Mouse (Mus musculus): ENCODE measurements around the gene Wipi1.
"Not testable (repeated sequence)": the region's sequence is repeated elsewhere in the genome, so short reads cannot be mapped to it uniquely, and the experiment has no call there.

The Wipi1 gene

DNA sequence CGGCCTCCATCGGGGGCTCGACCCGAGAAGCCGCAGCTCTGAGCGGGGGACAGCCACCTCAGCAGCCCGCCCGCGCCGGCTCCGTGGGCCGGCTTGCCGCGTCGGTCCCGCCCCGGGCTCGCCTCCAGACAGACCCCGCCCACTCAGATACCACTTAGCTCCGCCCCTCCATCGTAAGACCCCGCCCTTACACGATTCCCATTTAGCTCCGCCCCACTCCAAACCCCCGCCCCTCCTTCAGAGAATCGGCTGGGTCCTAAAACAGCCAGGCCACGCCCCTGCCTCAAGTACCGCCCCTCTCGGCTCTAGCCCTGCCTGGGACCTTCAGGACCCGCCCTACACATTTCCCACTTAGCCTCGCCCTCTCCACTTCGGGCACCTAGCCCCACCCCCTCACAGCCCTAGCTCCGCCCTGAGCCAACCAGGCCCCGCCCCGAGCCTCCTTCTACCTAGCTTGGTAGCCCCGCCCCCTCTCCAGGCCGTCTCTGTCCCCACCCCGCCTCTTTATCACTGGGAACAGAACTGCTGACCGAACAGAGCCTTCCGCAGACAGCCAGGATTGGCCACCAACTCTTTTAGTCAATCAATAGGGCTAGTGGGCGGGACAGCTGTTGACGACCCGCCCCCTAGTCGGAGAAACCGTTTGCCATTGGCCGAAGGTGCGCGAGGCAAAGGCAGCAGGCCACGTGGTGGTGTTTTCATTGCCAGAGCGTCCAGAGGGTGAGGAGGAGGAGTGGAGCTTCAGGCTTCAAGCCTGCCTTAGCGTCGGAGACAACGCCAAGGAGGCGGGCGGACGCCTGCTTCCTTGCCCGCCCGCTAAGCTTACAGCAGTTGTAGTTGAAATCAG lies at the start of gene Wipi1:
Gene Wipi1, minus strand, starts transcription at position 665 of the 847 bp plus-strand sequence.
- DNase-seq (ENCODE audit: low read depth, low spot score): peak; percentile 99

DNA sequence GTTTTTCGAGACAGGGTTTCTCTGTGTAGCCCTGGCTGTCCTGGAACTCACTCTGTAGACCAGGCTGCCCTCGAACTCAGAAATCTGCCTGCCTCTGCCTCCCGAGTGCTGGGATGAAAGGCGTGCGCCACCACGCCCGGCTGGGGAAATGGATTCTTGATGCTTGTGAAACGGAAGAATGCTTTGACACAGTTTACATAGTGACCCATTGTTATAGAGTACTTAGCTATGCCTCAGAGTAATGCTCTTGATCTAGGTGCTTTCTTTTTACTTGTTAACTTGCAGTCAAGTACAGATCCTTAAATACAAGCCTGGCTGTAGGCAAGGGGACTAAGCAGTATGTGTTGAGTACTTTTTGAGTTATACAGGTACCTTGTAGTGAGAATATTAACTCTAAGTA lies 48.8 kb upstream of the Wipi1 start:
- not testable (repeated sequence) for DNase-seq (ENCODE audit: low read depth, low spot score)

DNA sequence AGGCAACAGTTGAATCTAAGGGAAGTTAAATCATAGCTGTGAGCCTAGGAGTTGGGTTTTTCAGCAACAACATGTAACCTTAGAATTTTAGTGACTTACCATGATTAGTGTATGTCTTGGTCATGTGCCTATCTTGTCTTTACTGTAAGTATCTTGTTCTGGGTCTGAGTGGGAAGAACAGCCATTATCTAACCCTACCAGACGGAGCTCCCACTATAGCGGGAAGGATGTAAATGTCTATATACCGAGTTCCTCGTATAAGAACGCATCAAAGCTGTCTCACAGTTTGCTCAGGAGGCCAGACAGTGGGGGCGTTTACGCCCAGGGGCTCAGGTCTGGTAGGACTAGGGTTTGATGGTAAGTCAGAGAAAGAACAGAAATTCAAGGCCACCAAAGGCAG lies 44.5 kb upstream of the Wipi1 start:
- no peak for DNase-seq (ENCODE audit: low read depth, low spot score)

DNA sequence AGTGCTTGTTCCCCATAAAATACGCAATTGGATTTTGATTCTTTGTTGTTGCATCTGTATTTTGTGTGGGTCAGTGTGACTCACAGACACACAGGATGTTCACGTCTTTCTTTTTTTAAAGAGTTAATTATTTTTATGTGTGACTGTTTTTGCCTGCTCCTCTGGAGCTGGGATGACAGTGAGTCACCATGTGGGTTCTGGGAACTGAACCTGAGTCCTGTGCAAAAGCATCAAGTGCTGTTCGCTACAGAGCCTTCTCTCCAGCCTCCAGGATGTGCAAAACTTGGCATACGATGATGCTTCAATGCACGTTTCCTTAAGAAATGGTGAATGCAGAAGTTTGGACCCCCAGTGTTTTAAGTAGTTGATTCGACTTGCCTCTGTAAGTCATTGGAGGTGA lies 42.8 kb upstream of the Wipi1 start:
- peak; percentile 51 for DNase-seq (ENCODE audit: low read depth, low spot score)

DNA sequence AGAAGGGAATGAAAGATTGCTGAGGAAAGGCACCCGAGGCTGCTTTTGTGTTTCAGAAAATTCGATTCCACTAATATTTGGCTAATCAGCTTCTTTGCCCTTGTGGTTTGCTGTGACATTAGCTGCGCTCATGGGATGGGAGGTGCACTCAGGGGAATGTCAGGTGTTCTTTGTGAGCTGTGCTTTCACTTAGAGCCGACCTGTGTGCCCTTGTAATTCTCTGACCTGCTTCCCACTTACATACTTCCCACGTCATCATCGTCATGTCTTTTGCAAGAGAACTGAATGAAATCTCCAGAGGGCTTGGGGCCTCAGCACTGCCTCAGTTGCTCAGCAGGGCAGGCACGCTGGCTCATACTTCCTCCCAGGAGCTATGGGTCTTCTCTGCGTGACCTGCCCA lies 41.4 kb upstream of the Wipi1 start:
- DNase-seq (ENCODE audit: low read depth, low spot score): no peak

DNA sequence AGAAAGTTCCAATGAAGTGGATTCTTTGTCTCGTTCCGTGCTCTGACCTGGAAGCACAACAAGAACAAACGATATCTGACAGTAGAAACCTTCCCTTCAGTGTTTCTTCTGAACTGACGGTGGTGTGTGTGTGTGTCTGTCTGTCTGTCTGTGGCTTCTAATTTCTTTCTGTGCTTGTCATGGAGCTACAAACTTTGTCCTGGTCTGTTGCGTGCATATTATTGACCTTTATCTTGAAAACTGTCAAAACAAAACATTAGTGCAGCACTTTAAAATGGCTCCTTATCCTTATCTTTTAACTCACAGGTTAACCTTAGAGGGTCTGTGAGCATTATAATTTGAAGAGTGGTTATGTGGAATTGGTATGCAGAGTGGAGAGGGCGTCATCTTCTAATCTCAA lies 40.7 kb upstream of the Wipi1 start:
- no peak for DNase-seq (ENCODE audit: low read depth, low spot score)

DNA sequence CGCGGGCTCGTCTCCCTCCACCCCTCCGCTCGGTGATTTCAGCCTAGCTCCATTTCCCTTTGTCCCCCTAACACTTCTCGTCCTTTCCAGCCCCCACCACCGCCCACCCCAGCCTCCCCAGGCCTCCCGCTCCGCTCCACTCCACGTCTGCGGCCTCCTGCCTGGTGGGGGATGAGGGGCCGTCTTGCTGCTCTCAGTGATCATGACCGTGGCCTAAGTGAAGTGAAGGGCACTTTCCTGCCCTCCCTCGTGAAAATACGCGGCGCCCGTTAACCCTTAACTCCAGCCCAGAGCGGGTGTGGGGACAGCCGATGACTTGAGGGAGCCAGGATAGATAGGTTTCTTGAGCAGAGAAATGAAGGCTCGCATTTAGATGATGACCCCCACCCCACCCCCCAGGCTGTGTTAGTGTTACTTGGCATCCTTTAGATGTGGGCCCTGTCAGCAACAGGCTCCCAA lies 39.8 kb upstream of the Wipi1 start:
- no peak for DNase-seq (ENCODE audit: low read depth, low spot score)

DNA sequence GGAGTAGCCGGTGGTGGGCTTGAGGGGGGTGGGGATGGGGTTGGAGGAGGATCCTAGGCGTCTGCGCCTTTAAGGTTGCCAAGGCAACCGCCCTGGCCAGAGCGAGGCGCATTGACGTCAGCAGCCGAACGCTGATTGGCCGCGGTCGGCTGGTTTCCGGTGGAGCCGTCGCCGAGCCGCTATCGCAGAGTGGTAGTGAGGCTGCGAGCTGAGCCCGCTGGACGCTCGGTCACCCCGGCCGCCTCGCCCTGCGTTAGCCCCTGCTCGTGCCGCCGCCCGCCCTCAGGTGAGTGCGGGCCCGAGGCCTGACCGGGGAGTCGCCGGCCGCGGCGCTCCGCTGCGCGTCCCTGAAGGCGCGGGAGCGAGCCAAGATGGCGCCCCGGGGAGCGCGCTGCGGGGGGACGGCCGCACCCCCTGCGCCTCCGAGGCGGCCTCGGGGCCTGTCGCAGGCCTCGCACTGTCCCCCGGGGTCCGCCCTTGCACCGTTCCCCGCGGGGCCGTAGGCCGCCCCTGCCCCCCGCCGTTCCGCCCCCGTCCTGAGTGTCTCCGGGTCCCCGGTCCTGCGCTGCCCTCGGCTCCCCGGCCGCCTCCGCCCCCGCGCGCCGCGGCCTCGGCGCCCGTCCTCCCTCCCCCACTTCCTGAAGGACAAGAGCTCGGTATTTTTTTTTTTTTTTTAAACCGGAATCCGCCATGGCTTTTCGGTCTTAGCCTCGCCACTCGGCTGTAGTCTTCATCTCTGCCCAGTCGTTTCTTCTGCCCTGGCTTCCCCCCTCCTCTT lies 39.2 kb upstream of the Wipi1 start:
- peak; percentile 96 for DNase-seq (ENCODE audit: low read depth, low spot score)

DNA sequence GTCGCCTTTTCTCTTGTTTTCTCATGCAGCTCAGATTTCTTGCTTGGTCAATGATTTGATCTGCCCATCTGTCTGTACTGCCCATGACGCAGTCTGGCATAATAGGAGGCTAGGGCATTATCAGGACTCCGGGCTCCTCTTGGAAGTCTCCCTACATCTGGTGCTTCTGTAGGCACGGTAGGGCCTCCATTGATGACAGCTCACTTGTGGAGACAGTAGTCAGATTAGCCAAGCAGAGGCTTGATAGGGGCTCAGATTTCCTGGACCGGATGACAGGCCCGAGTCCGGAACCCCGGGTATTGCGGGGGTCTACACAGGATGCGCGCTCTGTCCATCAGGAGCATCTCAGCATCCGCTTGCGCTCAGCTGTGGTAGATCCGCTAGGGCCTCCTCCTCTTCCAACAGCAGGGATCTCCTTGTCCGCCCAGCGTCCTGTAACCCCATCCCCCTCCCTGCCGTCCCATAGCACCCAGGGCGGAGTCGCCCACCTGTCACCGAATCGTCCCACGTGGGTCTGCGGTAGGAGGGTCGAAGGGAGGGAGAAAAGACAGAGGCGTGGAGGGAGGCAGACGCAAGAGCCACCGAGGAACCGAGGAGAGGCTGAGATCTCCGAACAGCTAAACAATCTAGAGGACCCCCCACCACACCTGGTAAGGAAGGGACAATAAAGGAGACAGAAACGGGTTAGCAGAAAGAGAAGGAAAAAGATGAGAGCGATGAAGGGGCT lies 38.4 kb upstream of the Wipi1 start:
- peak; percentile 98 for DNase-seq (ENCODE audit: low read depth, low spot score)

DNA sequence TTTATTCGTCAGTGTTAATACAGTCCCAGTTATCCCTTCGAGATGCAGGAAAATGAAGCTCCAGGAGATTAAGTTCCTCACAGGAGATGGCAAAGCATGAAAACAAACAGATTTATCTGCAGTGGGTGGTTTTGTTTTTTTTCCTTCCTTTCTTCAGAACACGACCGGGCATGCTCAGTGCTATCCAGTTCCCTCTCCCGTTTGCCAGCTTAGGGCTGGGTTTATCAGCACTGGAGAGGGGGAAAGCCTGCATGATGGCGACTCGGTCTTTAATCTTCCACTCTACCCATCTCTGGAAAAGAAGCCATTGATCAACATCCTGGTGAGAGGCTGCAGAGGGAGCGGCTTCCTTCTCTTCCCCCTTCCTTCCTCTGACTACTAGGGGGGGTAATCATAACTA lies 37.4 kb upstream of the Wipi1 start, which contains the start of gene Prkar1a:
Gene Prkar1a, plus strand, starts transcription at position 200 of the 400 bp plus-strand sequence.
- peak; percentile 90 for DNase-seq (ENCODE audit: low read depth, low spot score)

DNA sequence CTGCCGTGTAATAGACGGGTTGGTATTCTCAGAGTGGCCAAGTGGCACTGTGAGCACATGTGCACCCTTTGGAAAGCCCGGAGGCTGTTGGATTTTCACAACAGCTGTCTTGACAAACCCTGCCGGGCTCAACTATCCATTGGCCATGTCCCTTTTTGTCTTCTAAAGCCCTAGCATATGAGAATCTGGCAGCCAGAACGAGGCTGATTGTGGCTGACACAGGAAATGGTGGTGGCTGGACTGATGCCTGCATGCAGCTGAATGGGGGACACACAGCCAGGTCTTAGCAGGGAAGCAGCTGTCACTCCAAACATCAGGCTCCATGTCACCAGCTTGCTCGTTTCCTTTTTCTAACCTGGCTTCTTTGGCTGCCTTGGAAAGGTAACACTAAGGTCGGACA lies 36.7 kb upstream of the Wipi1 start:
- DNase-seq (ENCODE audit: low read depth, low spot score): peak; percentile 77

DNA sequence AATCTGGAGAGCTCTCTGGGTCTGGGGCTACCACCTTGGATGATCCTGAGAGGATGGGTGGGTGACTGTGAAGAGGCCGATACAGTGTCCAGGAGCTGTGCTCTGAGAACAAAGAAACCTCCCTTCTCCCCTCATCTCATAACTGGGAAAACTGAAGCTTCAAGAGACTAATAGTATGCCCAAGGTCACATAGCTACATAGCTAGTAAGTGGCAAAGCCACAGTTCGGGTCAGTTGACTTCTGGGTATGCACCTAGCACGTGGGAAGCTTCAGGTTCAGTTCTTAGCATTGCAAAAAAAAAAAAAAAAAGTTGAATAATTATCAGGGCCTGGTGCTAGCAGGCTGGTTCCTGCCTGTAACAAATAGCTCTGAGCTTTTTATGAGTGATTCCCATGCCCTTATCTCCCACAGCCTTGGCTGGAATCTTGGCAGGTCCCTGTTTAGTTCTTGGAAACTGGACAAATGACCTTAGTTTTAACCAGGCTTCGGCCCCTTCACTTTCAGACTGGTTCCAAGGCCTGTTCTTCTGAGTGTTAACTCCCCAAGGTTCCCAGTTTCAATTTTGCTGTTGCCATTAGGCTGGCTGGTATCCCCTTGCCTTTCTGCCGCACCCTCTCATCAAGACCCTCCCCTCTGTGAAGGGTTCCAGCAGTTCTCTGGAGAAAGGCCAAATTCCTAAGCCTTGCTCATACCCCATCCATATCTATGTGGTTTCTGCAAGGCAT lies 29.9 kb upstream of the Wipi1 start:
- no peak for DNase-seq (ENCODE audit: low read depth, low spot score)

DNA sequence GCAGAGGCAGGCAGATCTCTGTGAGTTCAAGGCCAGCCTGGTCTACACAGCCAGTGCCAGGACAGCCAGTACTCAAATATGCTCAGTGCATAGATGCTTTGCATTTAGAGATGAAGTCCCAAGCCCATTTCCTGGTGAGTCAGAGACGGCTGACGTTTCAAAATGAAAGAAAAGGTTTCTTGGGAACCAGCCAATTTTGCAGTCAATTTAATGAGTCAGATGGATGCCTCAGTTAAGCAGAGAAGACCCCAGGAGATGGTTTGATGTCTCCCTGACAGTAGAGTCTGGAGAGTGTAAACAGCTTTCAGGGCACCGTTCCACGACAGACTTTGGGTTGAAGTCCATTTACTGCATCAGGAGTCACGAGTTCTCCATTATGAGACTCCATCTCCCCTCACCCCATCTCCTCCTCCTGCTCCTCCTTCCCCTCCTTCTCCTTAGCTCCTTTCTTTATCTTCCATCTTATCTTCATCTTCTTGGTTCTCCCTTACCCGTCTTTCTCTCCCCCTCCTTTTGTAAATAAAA lies 24.2 kb upstream of the Wipi1 start:
- DNase-seq (ENCODE audit: low read depth, low spot score): no peak

DNA sequence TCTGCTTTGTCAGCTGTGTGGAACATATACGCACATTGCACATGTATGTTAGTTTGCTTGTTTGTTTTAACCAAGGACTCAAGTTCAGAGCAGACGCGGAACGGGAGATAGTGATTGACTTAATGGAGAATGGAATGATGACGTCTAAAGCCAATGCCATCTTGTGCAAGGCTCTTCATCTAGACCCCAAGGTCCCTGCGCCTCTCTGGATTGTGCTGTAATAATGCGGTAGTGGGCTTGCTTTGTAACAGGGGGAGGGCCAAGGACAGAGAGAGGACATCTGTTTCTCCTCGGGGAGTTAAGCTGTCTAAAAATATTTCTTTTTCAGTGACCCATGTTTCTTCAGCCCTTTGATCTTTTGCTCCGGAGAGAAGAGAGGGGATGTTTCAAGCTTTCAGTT lies 23.2 kb upstream of the Wipi1 start:
- no peak for DNase-seq (ENCODE audit: low read depth, low spot score)

DNA sequence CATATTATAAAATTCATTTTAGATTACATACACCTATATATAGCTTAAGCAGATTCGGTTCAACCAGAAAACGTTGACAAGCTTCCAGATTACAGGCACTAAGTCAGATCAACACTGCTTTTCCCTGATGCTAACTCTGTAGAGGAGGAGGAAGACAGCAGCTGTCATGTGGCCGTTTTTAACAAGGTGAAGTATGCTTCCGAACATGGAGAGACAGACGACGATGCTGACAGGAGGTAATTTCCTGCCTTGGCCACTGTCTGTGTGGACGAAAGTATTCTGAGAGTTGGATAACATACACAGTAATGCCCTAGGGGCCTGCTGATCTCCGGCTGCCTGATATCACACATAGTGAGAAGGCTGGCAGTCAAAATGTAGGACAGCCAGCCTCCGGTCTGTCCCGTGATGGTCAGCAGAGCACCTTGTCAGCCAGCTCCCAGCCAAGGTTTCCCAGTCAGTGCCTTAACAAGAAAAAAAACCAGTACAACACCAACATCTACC lies 17.3 kb upstream of the Wipi1 start:
- peak; percentile 68 for DNase-seq (ENCODE audit: low read depth, low spot score)

DNA sequence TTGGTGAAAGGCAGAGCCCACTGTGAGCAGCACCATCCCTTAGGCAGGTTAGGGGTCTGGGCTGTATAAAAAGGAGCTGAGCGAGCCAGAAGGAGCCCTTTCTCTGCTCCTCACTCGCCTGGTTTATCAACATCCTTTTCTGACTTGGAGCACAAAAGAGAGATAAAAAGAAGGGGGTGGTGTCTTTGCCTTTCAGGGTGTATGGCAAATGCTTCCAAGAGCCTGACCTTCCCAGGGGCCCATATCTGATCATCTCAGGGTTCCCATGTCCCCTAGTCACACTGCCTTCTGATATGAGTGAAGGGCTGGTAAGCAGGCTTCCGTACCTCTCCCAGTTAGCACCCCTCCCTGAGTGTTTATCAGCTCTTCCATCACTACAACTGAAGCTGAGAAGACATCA lies 16.3 kb upstream of the Wipi1 start:
- no peak for DNase-seq (ENCODE audit: low read depth, low spot score)

DNA sequence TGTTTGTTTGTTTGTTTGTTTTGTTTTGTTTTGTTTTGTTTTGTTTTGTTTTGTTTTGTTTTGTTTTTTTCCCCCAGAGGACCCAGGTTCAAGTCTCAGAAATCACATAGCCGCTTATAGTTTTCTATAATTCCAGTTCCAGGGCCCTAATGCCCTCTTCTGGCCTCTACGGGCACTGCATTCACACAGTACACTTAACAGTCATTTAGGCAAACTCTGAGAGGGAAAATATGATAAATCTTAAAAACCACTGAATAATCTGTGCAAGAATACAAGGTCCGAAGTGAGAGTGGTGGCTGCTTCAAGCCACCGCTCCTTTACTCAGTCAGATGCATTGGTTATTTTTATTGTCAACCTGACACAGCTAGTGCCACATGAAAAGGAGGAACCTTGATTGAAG lies 15.9 kb upstream of the Wipi1 start:
- no peak for DNase-seq (ENCODE audit: low read depth, low spot score)

DNA sequence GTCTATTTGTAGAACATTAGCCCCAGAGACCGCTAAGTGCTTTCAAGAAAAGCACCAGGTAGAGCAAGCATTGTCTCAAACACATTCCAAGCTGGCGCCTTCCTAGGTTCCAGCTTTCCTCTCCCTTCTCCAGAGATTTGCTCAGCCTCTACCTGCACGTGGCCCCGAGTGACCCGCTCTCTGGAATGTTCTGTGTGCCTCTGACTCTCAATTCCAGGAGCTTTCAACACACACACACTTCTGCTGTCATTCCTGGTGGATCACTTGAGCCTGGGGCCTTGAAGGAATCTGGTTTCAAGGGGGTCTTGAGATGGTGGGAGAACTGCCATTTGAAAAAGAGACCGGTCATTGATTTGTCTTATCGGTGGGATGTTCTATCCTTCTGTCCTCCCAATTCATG lies 11.5 kb upstream of the Wipi1 start:
- no peak for DNase-seq (ENCODE audit: low read depth, low spot score)

DNA sequence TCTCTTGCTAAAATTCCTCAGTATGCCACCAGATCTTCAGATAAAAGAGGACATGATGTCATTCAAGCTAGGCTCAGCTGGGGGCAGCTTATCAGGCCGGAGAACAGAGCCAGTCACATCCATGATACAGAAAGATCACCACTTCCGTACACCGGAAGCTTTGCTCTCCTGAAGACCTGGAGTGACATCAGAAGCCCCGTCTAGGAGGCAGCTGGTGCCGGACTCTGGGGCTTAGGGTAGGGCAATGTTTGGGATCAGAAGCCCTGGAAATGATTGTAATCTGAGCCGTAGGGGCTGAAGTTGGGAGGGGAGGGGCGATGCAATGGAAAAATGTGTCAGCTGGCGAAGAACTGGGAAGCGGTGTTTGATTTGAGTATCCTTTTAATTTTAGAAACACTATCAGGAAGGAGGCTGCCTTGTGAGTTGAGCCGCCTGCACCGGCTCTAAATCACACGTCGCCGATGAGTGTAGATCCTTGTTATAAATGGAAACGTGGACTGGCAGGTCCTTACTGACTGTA lies 10.8 kb upstream of the Wipi1 start:
- DNase-seq (ENCODE audit: low read depth, low spot score): peak; percentile 35

DNA sequence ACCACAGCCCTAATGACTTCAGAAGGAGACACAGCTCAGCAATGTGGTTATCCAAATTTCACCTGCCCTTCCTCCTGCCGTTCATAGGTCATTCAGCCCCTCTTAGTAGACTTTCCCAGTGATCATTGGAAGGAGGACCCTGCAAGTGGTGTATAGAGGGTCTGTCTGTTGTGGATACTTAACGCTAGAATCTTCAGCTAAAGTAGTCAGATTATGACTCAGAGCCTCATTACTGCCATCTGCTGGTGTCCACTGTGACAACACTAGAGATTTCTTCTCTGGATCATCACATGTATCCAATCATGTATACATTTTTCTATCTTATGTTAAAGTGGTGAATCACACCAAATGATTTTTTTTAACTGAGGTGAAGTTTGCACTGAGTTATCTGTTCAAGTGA lies 9.4 kb upstream of the Wipi1 start:
- peak; percentile 84 for DNase-seq (ENCODE audit: low read depth, low spot score)

DNA sequence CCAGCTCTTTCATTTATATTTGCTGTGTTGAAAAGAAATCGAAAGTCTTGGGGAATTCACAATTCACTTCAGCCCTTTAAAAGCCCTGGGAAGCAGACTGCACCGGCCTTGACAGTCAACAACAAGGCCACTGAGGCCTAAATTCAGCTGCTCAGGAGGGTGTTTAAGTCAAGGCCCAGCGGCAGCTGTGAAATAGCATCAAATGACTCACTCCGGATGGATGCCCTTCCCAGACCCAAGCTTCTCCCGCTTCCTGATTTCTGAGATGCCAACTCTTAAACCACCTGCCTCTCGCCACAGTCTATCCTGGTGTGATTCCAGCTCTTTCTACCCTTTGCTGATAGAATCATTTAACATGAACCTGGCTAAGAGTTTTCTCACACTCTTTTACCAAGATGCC lies 8.6 kb upstream of the Wipi1 start:
- DNase-seq (ENCODE audit: low read depth, low spot score): no peak
